Mouse (Mus musculus) layer of hippocampus, postnatal 14 days (tissue): Measurements from ENCODE around the gene Ppp1r1b. TPM values are rescaled to one million over a fixed set of nuclear protein-coding genes. Genes with fewer than 3 reads are reported as not detected.

Experiments
- DNase-seq, 2 experiments: peaks; one replicate each; pipeline ENCODE4 v3.0.0; 2021 to 2022; ENCODE audit warnings: low spot score in 2 of 2, mixed read lengths in 1 of 2
- long read RNA-seq, 2 experiments: library from polyadenylated mRNA; stranded (forward); transcript quantifications; one replicate each; pipeline ENCODE4 v2.0.0; 2021
- total RNA-seq, 2 experiments: library from RNA; stranded (reverse); gene quantifications; 2 replicates each; pipeline ENCODE4 v1.2.3; 2021

Ppp1r1b gene
- 10 to 100 TPM; 33.6 to 46.7 TPM for total RNA-seq
- long read RNA-seq, experiment 1, transcript Ppp1r1b-201 (7 exons, 2,001 nt), result major isoform, 30 of 40 reads
- long read RNA-seq, experiment 1, partial matches to known transcripts, result 1 of 40 reads
- long read RNA-seq, experiment 1, other reads (novel, unspliced or antisense), result 5 of 40 reads
- long read RNA-seq, experiment 2, transcript Ppp1r1b-201 (7 exons, 2,001 nt), result major isoform, 44 of 57 reads
- long read RNA-seq, experiment 2, transcript Ppp1r1b-205 (4 exons, 792 nt), result minor isoform, 5 of 57 reads
- long read RNA-seq, experiment 2, partial matches to known transcripts, result 2 of 57 reads
- long read RNA-seq, experiment 2, other reads (novel, unspliced or antisense), result 1 of 57 reads

GRCm38 (mm10) chr11:98348083-98348961 lies at the start of gene Ppp1r1b:
TSS of gene Ppp1r1b (plus strand) at chr11:98348404.
- DNase-seq, result peak in 1 of 2 experiments; percentile 81

GRCm38 (mm10) chr11:98298484-98299205 lies 49.6 kb upstream of the Ppp1r1b start:
- DNase-seq, result no peak

DNA sequence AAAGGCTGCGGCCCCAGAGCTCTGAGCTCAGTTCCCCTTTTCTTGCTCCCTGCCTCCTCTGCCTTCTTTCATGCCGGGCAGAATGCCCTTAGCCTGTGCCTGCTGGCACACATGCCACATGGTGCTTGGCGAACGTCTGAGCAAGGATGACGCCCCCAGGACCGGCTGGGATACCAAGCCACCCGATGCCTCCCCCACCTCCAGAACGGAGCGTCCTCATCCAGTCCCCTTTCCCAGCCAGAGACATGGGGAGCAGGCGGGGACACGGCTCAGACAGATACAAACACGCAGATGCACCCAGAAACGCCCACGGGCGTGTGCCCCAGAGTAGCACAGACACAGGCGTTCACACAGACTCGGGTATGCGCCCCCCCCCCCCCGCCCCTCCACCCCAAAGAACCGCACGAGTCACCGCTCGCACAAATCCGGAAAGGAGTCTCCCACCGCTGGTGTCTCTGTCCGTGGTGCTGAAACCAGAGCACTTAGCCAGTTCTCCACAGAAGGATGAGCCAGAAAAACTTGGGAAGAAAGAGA lies 34.3 kb upstream of the Ppp1r1b start:
- DNase-seq, result peak; percentile 71 to 90

GRCm38 (mm10) chr11:98317479-98317878 lies 30.7 kb upstream of the Ppp1r1b start:
- no peak for DNase-seq

DNA sequence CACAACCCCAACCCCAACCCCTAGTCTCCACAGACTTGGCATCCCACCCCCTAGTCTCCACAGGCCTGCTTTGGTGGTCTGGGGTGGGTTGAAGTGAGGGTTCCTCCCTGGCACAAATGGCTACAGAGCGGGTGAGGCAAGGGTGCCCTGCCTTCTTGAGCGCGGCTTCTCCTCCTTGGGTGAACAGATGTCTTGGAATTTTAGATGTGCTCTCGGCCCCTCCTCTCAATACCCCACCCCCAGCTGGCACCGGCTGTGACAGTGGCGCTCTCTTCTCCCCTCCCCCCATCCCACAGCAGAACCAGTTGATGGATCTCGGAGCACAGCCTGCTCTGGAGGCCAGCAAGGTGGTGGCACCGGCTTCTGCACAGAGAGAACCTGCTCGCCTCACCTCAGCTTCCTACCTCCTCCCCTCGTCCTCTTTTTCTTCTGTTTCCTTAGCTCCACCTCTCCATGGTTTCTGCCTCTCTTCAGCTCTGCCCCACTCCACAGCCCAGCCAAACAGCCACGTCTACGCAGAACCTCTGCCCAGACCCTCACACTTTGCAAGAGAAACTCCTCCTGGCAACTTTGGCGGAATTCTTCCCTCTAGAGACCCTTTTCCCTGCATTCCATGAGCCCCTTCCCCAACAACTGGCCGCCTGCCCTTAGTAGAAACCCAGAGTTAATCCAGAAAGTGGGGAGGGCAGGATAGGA lies 29.6 kb upstream of the Ppp1r1b start:
- DNase-seq, result no peak

DNA sequence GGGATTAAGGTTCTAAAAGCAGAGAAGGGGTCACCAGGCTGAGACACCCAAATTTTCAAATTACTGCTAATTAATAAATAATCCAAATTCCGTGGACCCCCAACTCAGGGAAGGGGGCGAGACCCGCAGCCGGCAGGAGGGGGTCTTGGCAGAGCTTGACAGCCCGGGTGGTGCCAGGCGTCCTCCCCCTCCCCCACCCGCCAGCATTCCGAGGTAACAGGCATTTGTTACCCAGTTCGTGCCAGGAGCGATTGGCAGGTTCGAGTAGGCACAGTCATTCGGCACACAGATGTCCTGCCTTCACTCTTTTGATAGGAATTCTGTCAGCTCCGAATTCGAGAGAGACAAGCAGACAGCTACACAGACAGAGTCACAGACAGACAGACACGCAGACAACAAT lies 29.1 kb upstream of the Ppp1r1b start:
- DNase-seq, result peak; percentile 68 to 90

DNA sequence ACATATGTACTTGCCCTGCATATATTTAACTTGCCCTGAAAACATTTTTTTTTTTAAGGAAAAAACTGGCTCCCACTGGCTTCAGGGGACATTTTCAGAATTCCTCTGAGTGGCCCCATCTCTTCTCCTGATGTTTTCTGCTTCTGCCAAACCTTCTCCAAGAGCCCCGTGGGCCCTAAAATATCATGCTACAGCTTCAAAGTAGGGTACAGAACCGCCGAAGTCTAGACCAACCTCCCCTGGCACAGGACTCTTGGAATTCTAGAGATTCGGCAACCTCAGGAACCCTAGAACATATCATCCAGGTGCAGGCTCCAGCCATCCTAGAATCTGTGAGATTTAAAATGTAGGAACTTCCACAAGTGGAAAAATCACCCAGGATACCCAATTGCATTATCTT lies 28.7 kb upstream of the Ppp1r1b start:
- no peak for DNase-seq

- no peak for DNase-seq
These were observed 28.3 kb upstream of the Ppp1r1b start for GRCm38 (mm10) chr11:98319944-98320343.

DNA sequence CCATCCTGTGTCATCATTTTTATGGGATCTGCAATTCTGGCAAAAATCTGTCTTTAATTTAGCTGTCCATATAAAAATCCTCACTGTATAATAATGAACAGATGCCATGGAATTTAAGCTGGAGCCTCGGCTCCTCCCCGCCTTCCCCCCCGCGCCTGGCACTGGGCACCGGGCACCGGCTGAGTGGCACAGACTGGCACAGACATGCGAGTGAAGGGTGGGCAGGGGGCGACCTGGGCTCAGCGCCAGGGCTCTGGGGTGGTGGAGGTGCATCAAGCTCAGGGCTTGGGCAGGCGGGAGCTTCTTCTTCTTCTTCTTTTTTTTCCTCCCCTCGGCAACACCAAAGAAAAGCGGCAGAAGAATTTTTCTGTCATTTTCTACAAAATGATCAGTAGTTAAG lies 27.8 kb upstream of the Ppp1r1b start:
- peak; percentile 42 to 67 for DNase-seq

GRCm38 (mm10) chr11:98320806-98321676 lies 27.2 kb upstream of the Ppp1r1b start:
- peak; percentile 63 to 79 for DNase-seq

DNA sequence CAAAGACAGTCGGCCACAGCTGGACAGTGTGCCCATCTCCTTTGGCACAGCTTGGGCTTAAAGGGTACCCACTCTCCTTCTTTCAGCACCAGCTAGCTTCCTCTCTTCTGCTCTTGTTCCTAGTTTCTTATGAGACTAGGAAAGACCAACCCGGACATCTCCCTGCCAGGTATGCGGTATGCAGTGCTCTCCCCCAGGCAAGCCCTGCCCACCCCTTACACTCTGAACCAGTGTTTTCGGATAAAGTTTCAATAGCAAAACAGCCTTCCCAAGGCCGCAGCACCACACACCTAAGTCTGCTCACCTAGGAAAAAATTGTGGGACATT lies 26.6 kb upstream of the Ppp1r1b start:
- no peak for DNase-seq

DNA sequence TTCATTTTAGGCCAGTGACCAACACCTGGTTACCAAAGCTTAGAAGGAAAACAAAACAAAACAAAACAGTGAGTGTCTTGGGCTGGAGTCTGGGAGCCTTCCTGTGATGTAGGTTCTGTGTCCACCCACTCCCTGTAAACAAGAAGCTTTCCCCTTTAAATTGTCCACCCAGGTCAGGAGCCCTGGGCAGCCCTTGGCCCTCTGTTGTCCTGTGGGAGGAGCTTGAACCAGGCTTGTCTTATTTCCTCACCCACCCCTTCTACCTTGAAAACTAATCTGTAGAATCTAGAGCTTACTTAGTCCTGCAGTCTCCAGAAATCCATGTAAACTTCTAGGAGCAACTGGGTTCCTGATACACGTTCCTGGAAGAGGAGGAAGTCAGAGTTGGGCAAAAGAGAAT lies 26.0 kb upstream of the Ppp1r1b start:
- DNase-seq, result no peak

DNA sequence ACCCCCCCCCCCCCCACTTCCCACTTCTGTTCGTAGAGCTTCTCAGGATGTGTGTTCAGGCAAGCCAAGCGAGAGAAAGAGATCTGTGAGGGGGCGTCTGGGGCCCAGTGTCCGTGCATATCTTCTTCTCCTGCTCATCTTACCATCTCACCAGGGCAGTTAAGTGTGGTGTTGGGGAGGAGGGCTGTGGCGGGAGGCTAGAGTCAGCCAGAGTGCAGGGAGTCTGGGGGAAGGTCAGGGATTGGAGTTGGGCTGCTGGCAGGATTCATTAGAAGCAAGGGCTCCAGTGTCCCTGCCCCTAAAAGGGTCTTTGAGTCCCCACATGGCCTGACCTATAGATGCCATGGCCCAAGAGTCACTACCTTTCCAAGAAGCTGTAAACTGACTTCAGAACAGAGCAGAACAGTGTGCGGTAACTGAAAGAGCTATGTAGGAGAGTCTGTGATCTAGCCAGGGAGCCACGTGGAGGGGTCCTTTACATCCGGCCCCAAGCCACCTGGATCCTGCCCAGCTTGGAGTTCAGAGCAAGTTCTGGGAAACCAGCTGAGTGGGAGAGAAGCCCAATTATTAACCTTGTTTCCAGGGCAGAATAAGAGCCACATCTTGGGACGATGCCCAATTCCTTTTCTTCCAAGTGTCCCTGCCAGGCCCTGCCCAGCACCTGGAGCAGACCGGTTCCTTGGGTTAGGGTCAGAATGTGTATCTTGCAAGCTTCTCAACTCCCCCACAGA lies 24.9 kb upstream of the Ppp1r1b start:
- no peak for DNase-seq

- DNase-seq, result peak in 1 of 2 experiments; percentile 34
These were observed 24.3 kb upstream of the Ppp1r1b start for GRCm38 (mm10) chr11:98323933-98324332.

DNA sequence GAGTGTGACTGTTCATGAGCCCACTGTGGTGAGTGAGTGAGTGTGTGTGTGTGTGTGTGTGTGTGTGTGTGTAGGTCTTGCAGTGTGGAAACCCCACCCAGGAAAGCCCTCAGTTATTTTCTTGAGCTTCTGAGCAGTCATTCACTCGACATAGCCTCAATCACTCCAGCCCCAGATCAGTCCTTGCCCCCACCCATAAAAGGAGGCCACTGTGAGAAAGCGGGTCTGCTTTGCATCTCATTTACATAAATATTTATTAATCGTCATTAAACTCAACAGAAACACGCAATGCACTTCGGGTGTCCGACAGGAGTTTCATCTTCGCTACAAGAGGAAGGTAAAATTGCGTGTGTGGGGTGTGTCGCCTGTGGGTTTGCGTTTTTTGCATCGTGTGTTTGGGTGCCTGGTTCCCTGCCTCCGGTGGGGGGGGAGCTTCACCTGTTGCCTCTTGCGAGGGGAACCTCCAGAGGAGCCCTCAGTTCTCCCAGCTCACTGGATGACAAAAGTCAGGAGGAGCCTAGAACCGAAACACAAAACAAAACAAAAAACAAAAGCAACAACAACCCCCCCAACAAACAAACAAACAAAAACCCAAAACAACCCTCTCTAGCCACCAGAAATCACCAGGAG lies 22.9 kb upstream of the Ppp1r1b start:
- DNase-seq, result no peak

DNA sequence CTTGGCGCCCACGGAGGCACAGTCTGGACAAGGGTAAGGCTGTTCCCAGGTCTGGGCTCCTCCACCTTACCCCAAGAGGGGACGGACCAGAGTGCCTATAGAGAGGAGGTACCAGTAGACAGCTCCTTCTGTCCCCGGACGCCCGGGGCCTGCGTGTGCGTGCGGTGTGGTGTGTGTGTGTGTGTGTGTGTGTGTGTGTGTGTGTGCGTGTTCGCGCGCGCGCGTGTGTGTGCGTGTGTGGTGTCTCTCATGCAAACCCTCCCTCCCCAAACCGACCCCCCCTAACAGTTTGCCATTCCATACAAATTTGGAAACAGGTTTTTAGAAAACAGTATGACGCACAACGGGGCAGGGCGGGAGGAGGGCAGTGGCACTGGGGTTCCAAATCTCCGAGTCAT lies 22.4 kb upstream of the Ppp1r1b start:
- no peak for DNase-seq

GRCm38 (mm10) chr11:98326741-98327135 lies 21.5 kb upstream of the Ppp1r1b start:
- DNase-seq, result no peak

DNA sequence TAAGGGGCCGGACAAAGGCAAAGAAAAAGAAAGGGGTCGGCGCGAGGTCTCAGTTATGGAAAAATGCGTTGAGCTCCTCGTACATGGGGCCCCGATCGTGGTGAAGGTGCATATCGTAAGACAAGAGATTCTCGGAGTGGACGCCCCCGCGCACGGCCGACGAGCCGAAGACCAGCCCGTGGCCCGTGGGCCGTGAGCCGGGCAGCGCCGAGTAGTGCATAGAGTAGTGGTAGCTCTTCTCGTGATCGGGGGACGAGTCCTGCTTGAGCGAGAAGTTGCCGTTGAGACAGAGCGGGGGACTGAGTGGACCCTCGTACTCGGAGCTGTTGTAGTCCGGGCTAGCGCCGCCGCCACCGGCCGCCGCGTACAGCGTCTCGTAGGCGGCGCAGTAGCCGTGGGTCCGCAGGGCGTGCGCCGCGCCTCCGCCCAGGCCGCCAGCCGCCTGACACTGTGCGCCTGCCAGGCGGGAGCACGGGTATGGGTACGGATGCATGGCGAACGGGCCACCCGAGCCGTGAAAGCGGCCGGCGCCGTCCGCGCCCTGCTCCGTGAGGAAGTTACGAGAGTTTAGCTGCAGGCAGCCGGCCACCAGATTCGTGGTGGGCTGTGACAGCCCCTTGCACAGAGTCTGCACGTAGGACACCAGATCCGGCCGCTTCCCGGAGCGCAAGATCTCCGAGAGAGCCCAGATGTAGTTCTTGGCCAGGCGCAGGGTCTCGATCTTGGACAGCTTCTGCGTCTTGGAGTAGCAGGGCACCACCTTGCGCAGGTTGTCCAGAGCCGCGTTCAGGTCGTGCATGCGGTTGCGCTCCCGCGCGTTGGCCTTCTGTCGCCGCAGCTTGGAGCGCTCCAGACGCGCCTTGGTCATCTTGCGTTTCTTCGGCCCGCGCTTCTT lies 20.8 kb upstream of the Ppp1r1b start:
- peak in 1 of 2 experiments; percentile 46 for DNase-seq
